Mouse (Mus musculus) CH12F3 (cell line): ENCODE measurements around the gene Fpr3.
"Not testable (repeated sequence)": the region's sequence is repeated elsewhere in the genome, so short reads cannot be mapped to it uniquely, and the experiment has no call there.

Experiments used
- in situ Hi-C: fragments of 300-500 bp; cut with MboI; formaldehyde crosslinking; loops from 2 replicates; pipeline ENCODE4 v1.14.3; 2020; ENCODE audit warnings: low sequenced_read_pairs

Fpr3 gene

GRCm38 (mm10) chr17:17887774-17888248, at the start of gene Fpr3, which contains the start of gene Fpr2:
Fpr3 (plus strand) TSS chr17:17887852.
Fpr2 (plus strand) TSS chr17:17887824.
- in situ Hi-C loops: loop anchor here (25.0 kb wide), 1 partner anchor 126 kb away; no protein-coding TSS in a partner anchor

GRCm38 (mm10) chr17:17837919-17838701, 49.5 kb upstream of the Fpr3 start:
- in situ Hi-C loops: no loop called here

GRCm38 (mm10) chr17:17839276-17839675, 48.4 kb upstream of the Fpr3 start:
- in situ Hi-C loops: no loop called here

GRCm38 (mm10) chr17:17840796-17841195, 46.9 kb upstream of the Fpr3 start:
- in situ Hi-C loops: no loop called here

GRCm38 (mm10) chr17:17843534-17844261, 44.0 kb upstream of the Fpr3 start:
- in situ Hi-C loops: no loop called here

GRCm38 (mm10) chr17:17844606-17845005, 43.0 kb upstream of the Fpr3 start:
- in situ Hi-C loops: not testable (repeated sequence)

- in situ Hi-C loops: no loop called here
Measured at GRCm38 (mm10) chr17:17845187-17846027, 42.2 kb upstream of the Fpr3 start.

GRCm38 (mm10) chr17:17848988-17849387, 38.7 kb upstream of the Fpr3 start:
- in situ Hi-C loops: no loop called here

GRCm38 (mm10) chr17:17849906-17850712, 37.5 kb upstream of the Fpr3 start:
- in situ Hi-C loops: no loop called here

GRCm38 (mm10) chr17:17855064-17855838, 32.4 kb upstream of the Fpr3 start, which contains the start of gene Has1:
Has1 (minus strand) TSS chr17:17855205.
- in situ Hi-C loops: no loop called here

- in situ Hi-C loops: no loop called here
Measured at GRCm38 (mm10) chr17:17856612-17857011, 31.0 kb upstream of the Fpr3 start.

- in situ Hi-C loops: no loop called here
Measured at GRCm38 (mm10) chr17:17857446-17857845, 30.2 kb upstream of the Fpr3 start.

GRCm38 (mm10) chr17:17860110-17860509, 27.5 kb upstream of the Fpr3 start:
- in situ Hi-C loops: no loop called here

GRCm38 (mm10) chr17:17862360-17862759, 25.3 kb upstream of the Fpr3 start:
- in situ Hi-C loops: no loop called here

GRCm38 (mm10) chr17:17865168-17865567, 22.5 kb upstream of the Fpr3 start:
- in situ Hi-C loops: no loop called here

- in situ Hi-C loops: no loop called here
Measured at GRCm38 (mm10) chr17:17866801-17867469, 20.7 kb upstream of the Fpr3 start.

- in situ Hi-C loops: no loop called here
Measured at GRCm38 (mm10) chr17:17870892-17871550, 16.6 kb upstream of the Fpr3 start.

- in situ Hi-C loops: no loop called here
Measured at GRCm38 (mm10) chr17:17871697-17872096, 16.0 kb upstream of the Fpr3 start.
